Mouse (Mus musculus) forebrain, postnatal 0 days (tissue): ENCODE results near the gene 4930568D16Rik. TPM values are rescaled to one million over a fixed set of nuclear protein-coding genes. Genes with fewer than 3 reads are reported as not detected.

Source experiments
- ATAC-seq: fragments of 200-750 bp; cut with Nextera tagmentation; 2 replicates; pipeline ENCODE4 v1.8.0; 2017; ENCODE audit warnings: mild to moderate bottlenecking, moderate library complexity
- DNase-seq: peaks from one replicate; pipeline ENCODE4 v3.0.0-alpha.2; 2015
- H3K27ac ChIP-seq: fragments of 300-500 bp; sonication (generic); 2 replicates; pipeline ENCODE4 v1.5.1; 2014; ENCODE audit warnings: low read depth, mild to moderate bottlenecking, antibody characterized with exemption, low read length, moderate library complexity, mixed read lengths
- H3K27me3 ChIP-seq: fragments of 300-500 bp; sonication (generic); 2 replicates; pipeline ENCODE4 v1.6.1; 2014; ENCODE audit warnings: mild to moderate bottlenecking, low read length, mixed read lengths; ENCODE audit not compliant: insufficient read depth
- H3K36me3 ChIP-seq: fragments of 300-500 bp; sonication (generic); 2 replicates; pipeline ENCODE4 v1.6.1; 2014; ENCODE audit warnings: mild to moderate bottlenecking, moderate library complexity; ENCODE audit not compliant: insufficient read depth
- H3K4me1 ChIP-seq: fragments of 300-500 bp; sonication (generic); 2 replicates; pipeline ENCODE4 v1.6.1; 2014; ENCODE audit warnings: antibody characterized with exemption; ENCODE audit not compliant: insufficient read depth
- H3K4me2 ChIP-seq: fragments of 300-500 bp; sonication (generic); 2 replicates; pipeline ENCODE4 v1.6.1; 2014; ENCODE audit warnings: low read depth, mild to moderate bottlenecking, moderate library complexity
- H3K4me3 ChIP-seq: fragments of 300-500 bp; sonication (generic); 2 replicates; pipeline ENCODE4 v1.5.1; 2014; ENCODE audit warnings: low read depth, low read length, mixed read lengths
- H3K9ac ChIP-seq: fragments of 300-500 bp; sonication (generic); 2 replicates; pipeline ENCODE4 v1.6.1; 2014; ENCODE audit warnings: mild to moderate bottlenecking
- H3K9me3 ChIP-seq: fragments of 300-500 bp; sonication (generic); 2 replicates; pipeline ENCODE4 v1.6.1; 2016; ENCODE audit warnings: low read length
- CTCF ChIP-seq: sonication (generic); IDR thresholded peaks from 2 replicates; pipeline ENCODE4 v1.5.1; 2016; ENCODE audit warnings: antibody characterized with exemption, control low read depth, low read depth
- WGBS: fragments of 180-500 bp; shearing (Covaris S2); extraction: QIAGEN DNeasy Blood & Tissue Kit; methylation state at CpG from one replicate; pipeline ENCODE4 v1.1.7; 2014; 5-methylcytosine and 5-hydroxymethylcytosine counted together
- polyA plus RNA-seq: library from polyadenylated mRNA; unstranded; fragments of >200 nt; fragmentation: Nextera tagmentation; extraction: Ambion mirVana; gene quantifications from 2 replicates; pipeline ENCODE4 v1.2.1, GENCODE M21; 2015
- total RNA-seq: library from RNA; depleted of rRNA; stranded (reverse); fragments of >200 nt; gene quantifications from 2 replicates; pipeline ENCODE4 v1.2.3, GENCODE M21; 2014

Gene 4930568D16Rik
- total and polyA plus RNA-seq, 2 experiments from 2014 or later, result not detected

GRCm38 (mm10) chr2:35349184-35349583, 18.3 kb downstream of the 4930568D16Rik start:
- peak; percentile 81 for TF ChIP-seq CTCF
- DNase-seq, result peak; percentile 57
- H3K4me2 ChIP-seq, result no peak overlapping the region
- H3K4me3 ChIP-seq, result no peak overlapping the region
- H3K27me3 ChIP-seq, result no peaks in the 10 kb centered on the region
- H3K4me1 ChIP-seq, result no peaks in the 10 kb centered on the region
- H3K9ac ChIP-seq, result no peak overlapping the region
- H3K9me3 ChIP-seq, result no peaks in the 10 kb centered on the region
- WGBS, result 56% methylated on average over 5 of the region's 5 CpGs
- no peak overlapping the region for H3K27ac ChIP-seq
- ATAC-seq, result peak; percentile 66; the same call in 1 of the 2 replicates
- H3K36me3 ChIP-seq, result no peaks in the 10 kb centered on the region

- no peak overlapping the region for H3K27ac ChIP-seq
- no peak for ATAC-seq
- no peaks in the 10 kb centered on the region for H3K36me3 ChIP-seq
- 72% methylated on average over 2 of the region's 2 CpGs for WGBS
- DNase-seq, result no peak
- no peak overlapping the region for H3K4me2 ChIP-seq
- no peaks in the 10 kb centered on the region for H3K27me3 ChIP-seq
- H3K9me3 ChIP-seq, result no peaks in the 10 kb centered on the region
- TF ChIP-seq CTCF, result no peak
- no peaks in the 10 kb centered on the region for H3K4me1 ChIP-seq
- H3K9ac ChIP-seq, result no peak overlapping the region
- H3K4me3 ChIP-seq, result no peak overlapping the region
These were observed 21.5 kb downstream of the 4930568D16Rik start for GRCm38 (mm10) chr2:35345984-35346383.

GRCm38 (mm10) chr2:35342605-35343004, 24.9 kb downstream of the 4930568D16Rik start:
- Histone ChIP-seq H3K4me2 (no peak overlapping the region), H3K9ac (no peak overlapping the region), H3K27ac (no peak overlapping the region), H3K4me1 (no peaks in the 10 kb centered on the region), H3K9me3 (no peaks in the 10 kb centered on the region), H3K4me3 (no peak overlapping the region), H3K36me3 (no peaks in the 10 kb centered on the region), H3K27me3 (no peaks in the 10 kb centered on the region)
- TF ChIP-seq CTCF, result no peak
- whole genome bisulfite sequencing, result 69% methylated on average over 3 of the region's 3 CpGs
- ATAC-seq (no peak), DNase-seq (no peak)

- H3K4me2 ChIP-seq, result no peak overlapping the region
- no peaks in the 10 kb centered on the region for H3K36me3 ChIP-seq
- no peak for TF ChIP-seq CTCF
- H3K4me3 ChIP-seq, result no peak overlapping the region
- 0 out of 2 replicates have a peak, but pooled peaks cover 3% of the 10 kb centered on the region for H3K4me1 ChIP-seq
- H3K27me3 ChIP-seq, result no peaks in the 10 kb centered on the region
- no peak for DNase-seq
- no peak overlapping the region for H3K27ac ChIP-seq
- ATAC-seq, result no peak
- H3K9ac ChIP-seq, result no peak overlapping the region
- no peaks in the 10 kb centered on the region for H3K9me3 ChIP-seq
- 81% methylated on average over 6 of the region's 6 CpGs for WGBS
These were observed 28.8 kb downstream of the 4930568D16Rik start for GRCm38 (mm10) chr2:35338707-35339106.

GRCm38 (mm10) chr2:35338036-35338435, 29.5 kb downstream of the 4930568D16Rik start:
- no peaks in the 10 kb centered on the region for H3K36me3 ChIP-seq
- DNase-seq (no peak), ATAC-seq (no peak)
- H3K27me3 ChIP-seq, result no peaks in the 10 kb centered on the region
- H3K27ac ChIP-seq, result no peak overlapping the region
- H3K4me1 ChIP-seq, result 0 out of 2 replicates have a peak, but pooled peaks cover 3% of the 10 kb centered on the region
- no peak overlapping the region for H3K9ac ChIP-seq
- no peak for TF ChIP-seq CTCF
- no peak overlapping the region for H3K4me3 ChIP-seq
- H3K4me2 ChIP-seq, result no peak overlapping the region
- 76% methylated on average over 1 of the region's 1 CpGs for WGBS
- no peaks in the 10 kb centered on the region for H3K9me3 ChIP-seq

- DNase-seq, result no peak
- Histone ChIP-seq H3K27ac (peak overlapping the region; percentile 40; the same call in 1 of the 2 replicates), H3K4me1 (0 out of 2 replicates have a peak, but pooled peaks cover 3% of the 10 kb centered on the region)
These were observed 30.1 kb downstream of the 4930568D16Rik start for GRCm38 (mm10) chr2:35337419-35337818.

GRCm38 (mm10) chr2:35336388-35337280, 30.9 kb downstream of the 4930568D16Rik start, which contains the start of gene Stom:
Stom (minus strand) TSS chr2:35336976.
- Histone ChIP-seq H3K27ac (peak within 1 kb of the TSS; percentile 40; the same call in 1 of the 2 replicates), H3K9ac (peak within 1 kb of the TSS; percentile 44), H3K4me3 (peak within 1 kb of the TSS; percentile 51), H3K9me3 (no peaks in the 10 kb centered on the region), H3K36me3 (no peaks in the 10 kb centered on the region), H3K4me1 (0 out of 2 replicates have a peak, but pooled peaks cover 3% of the 10 kb centered on the region), H3K27me3 (no peaks in the 10 kb centered on the region), H3K4me2 (peak within 1 kb of the TSS; percentile 92)
- 2% methylated on average over 45 of the region's 45 CpGs for WGBS
- TF ChIP-seq CTCF, result peak; percentile 20
- ATAC-seq (peak; percentile 98), DNase-seq (peak; percentile 96)

More at GRCm38 (mm10) chr2:35337419-35337818, 30.1 kb downstream of the 4930568D16Rik start:
- ATAC-seq, result no peak
- no peaks in the 10 kb centered on the region for H3K36me3 ChIP-seq
- peak overlapping the region; percentile 92 for H3K4me2 ChIP-seq
- no peaks in the 10 kb centered on the region for H3K27me3 ChIP-seq
- no peaks in the 10 kb centered on the region for H3K9me3 ChIP-seq
- peak overlapping the region; percentile 44 for H3K9ac ChIP-seq
- peak overlapping the region; percentile 51 for H3K4me3 ChIP-seq
- WGBS, result 35% methylated on average over 10 of the region's 10 CpGs
- TF ChIP-seq CTCF, result no peak
